15 mouse cellular contexts compared by ENCODE assay signal in the genomic region with DNA sequence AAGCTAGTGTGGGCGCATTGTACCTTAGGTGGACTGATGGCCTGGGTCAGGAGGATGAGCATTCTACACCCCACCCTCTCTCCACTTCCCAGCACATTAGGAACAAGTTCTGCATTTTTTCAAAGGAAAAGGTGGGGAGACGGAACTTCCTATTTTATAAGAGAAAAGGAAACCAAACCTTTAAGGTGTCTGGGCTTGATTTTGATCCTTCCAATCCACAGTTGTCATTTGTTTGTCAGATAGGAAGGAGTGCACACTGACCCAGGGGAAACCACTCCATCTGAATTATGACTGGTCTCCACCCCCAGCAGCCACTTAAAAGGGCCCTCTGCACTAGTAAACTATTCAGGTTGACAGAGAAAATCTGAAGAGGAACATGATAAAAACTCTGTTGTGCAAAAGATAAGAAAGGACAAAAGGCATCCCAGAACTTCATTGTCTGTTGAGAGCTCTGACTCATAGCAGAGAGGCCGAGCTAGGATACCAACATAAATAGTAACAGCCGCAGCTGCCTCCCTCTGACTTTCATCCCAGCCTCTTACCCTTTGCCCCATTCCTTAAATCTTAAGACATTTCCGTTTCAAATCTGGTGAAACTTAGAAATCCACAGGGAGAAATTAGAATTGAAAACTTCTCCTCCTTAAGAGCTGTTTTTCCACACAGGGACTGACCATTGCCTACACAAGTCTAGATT. TPM values are rescaled to one million over a fixed set of nuclear protein-coding genes. Genes with fewer than 3 reads are reported as not detected.
DNase-seq lines count a peak whose midpoint lies in the region; ATAC-seq lines count a peak whose summit lies in the region.
"Had no signal": no experiment of that assay in that cellular context is flagged by ENCODE, and none has a peak within 500 bp of the region (broad histone marks: within the 10 kb centered on the region; RNA-seq: fewer than 3 reads in every experiment).

No protein-coding gene starts in this region.

- no peak overlapping the region for H3K27ac ChIP-seq in heart, embryonic 12.5 days (ENCODE audit: poor library complexity, severe bottlenecking)
- H3K27ac ChIP-seq in midbrain, embryonic 16.5 days (ENCODE audit: low read length): no peak overlapping the region
- H3K27ac ChIP-seq: embryonic facial prominence, embryonic 13.5 days; limb, embryonic 12.5 days; stomach, embryonic 15.5 days had no signal

- no peaks in the 10 kb centered on the region for H3K27me3 ChIP-seq in heart, embryonic 12.5 days (replicated peaks)
- no peaks in the 10 kb centered on the region for H3K27me3 ChIP-seq in midbrain, embryonic 16.5 days (ENCODE audit: control insufficient read depth, insufficient read depth, low read depth, low read length)
- H3K27me3 ChIP-seq: embryonic facial prominence, embryonic 13.5 days; stomach, embryonic 15.5 days had no signal

- no peak overlapping the region for H3K4me2 ChIP-seq in heart, embryonic 12.5 days
- H3K4me2 ChIP-seq in midbrain, embryonic 16.5 days (ENCODE audit: low read length): no peak overlapping the region
- H3K4me2 ChIP-seq: embryonic facial prominence, embryonic 13.5 days; limb, embryonic 12.5 days; stomach, embryonic 15.5 days had no signal

- 0 out of 2 replicates have a peak, but pooled peaks cover 5% of the 10 kb centered on the region for H3K4me1 ChIP-seq in heart, embryonic 12.5 days (replicated peaks)
- H3K4me1 ChIP-seq in midbrain, embryonic 16.5 days (ENCODE audit: control insufficient read depth, insufficient read depth, low read length): no peaks in the 10 kb centered on the region
- H3K4me1 ChIP-seq: embryonic facial prominence, embryonic 13.5 days; limb, embryonic 12.5 days; stomach, embryonic 15.5 days had no signal

- no peaks in the 10 kb centered on the region for H3K9me3 ChIP-seq in heart, embryonic 12.5 days (replicated peaks)
- no peaks in the 10 kb centered on the region for H3K9me3 ChIP-seq in midbrain, embryonic 16.5 days (replicated peaks; ENCODE audit: control insufficient read depth, low read length, poor library complexity, severe bottlenecking)
- H3K9me3 ChIP-seq: embryonic facial prominence, embryonic 13.5 days; limb, embryonic 12.5 days; stomach, embryonic 15.5 days had no signal

- peak; percentile 19 for DNase-seq in heart, adult 8-10 months (ENCODE audit: low spot score)
- peak; percentile 12 for DNase-seq in adipocyte (ENCODE audit: low spot score)
- peak; percentile 38 to 68 for DNase-seq in kidney, adult 8-10 months
- no peak for DNase-seq in left cerebral cortex, adult 11 months (ENCODE audit: low spot score)
- no peak for DNase-seq in left cerebral cortex, adult 18-20 months (ENCODE audit: low spot score in 2 of 2)
- DNase-seq: cerebellum, postnatal 25 days; liver, postnatal 0 days; thymus, postnatal 36 days had no signal

- H3K36me3 ChIP-seq in heart, embryonic 12.5 days: no peaks in the 10 kb centered on the region
- H3K36me3 ChIP-seq in midbrain, embryonic 16.5 days (ENCODE audit: control insufficient read depth, insufficient read depth, low read length): no peaks in the 10 kb centered on the region
- H3K36me3 ChIP-seq: embryonic facial prominence, embryonic 13.5 days; limb, embryonic 12.5 days; stomach, embryonic 15.5 days had no signal

- ATAC-seq in heart, embryonic 12.5 days (ENCODE audit: insufficient number of reproducible peaks, low FRiP score): no peak
- peak; percentile 59 for ATAC-seq in megakaryocyte progenitor cell, adult 5-6 weeks (replicated peaks; ENCODE audit: poor library complexity)
- no peak for ATAC-seq in midbrain, embryonic 16.5 days
- ATAC-seq: forebrain, embryonic 14.5 days; liver, postnatal 0 days had no signal

- H3K9ac ChIP-seq in heart, embryonic 12.5 days: no peak overlapping the region
- no peak overlapping the region for H3K9ac ChIP-seq in midbrain, embryonic 16.5 days (ENCODE audit: low read depth, low read length)
- H3K9ac ChIP-seq: embryonic facial prominence, embryonic 13.5 days; limb, embryonic 12.5 days; liver, postnatal 0 days; stomach, embryonic 15.5 days had no signal

- 45% methylated on average over 5 of the region's 5 CpGs for WGBS in heart, embryonic 12.5 days
- 79% methylated on average over 5 of the region's 5 CpGs for WGBS in midbrain, embryonic 16.5 days

- no peak overlapping the region for H3K4me3 ChIP-seq in heart, embryonic 12.5 days
- H3K4me3 ChIP-seq in midbrain, embryonic 16.5 days (ENCODE audit: low read depth, low read length): no peak overlapping the region
- H3K4me3 ChIP-seq: embryonic facial prominence, embryonic 13.5 days; limb, embryonic 12.5 days; stomach, embryonic 15.5 days had no signal

RNA-seq across cellular contexts. Expression of a gene that starts 54.2 kb away (rescaled TPM):
- total RNA-seq in heart, adult 8-10 months (2022): 10 to 100 TPM; 56.5 to 77.5 (median 68.1) TPM
- 8.9 and 10.9 TPM in 2 replicates for polyA plus RNA-seq in heart, embryonic 12.5 days (2016; fragmentation: Nextera tagmentation; extraction: Ambion mirVana)
- 169 and 236 TPM in 2 replicates for total RNA-seq in megakaryocyte progenitor cell, adult 5-6 weeks (2015)
- 133 and 193 TPM in 2 replicates for total RNA-seq in megakaryocyte progenitor cell, adult 5-6 weeks (2017)
- 10 to 100 TPM; 21.8 to 24.5 TPM for total RNA-seq in left cerebral cortex, adult 18-20 months (2021)
- polyA plus RNA-seq in midbrain, embryonic 16.5 days (2015; fragmentation: Nextera tagmentation; extraction: Ambion mirVana): 15.8 and 15.9 TPM in 2 replicates

Comparison
In these comparisons a context has a peak if more than half of its experiments do, and no peak if none do; other contexts are left out.
1. DNase-seq: peak in heart, adult 8-10 months (single experiment), adipocyte (single experiment) and kidney, adult 8-10 months (2 of 2); none in left cerebral cortex, adult 11 months (single experiment) and left cerebral cortex, adult 18-20 months (0 of 2).